Mouse (Mus musculus) liver, postnatal 0 days (tissue): ENCODE data around the gene Fam243.

Experiments used
- CTCF ChIP-seq: sonication (generic); IDR thresholded peaks from 2 replicates; pipeline ENCODE4 v1.5.1; 2016; ENCODE audit warnings: antibody characterized with exemption, low read depth
- EP300 ChIP-seq: IDR thresholded peaks from 2 replicates; pipeline ENCODE4 v1.6.1; 2016; ENCODE audit warnings: antibody characterized with exemption, low read depth, mild to moderate bottlenecking

- TF ChIP-seq CTCF, result no peak
- no peak for TF ChIP-seq EP300
Observed at GRCm38 (mm10) chr16:92348941-92349340, 27.7 kb upstream of the Fam243 start.
